Mouse (Mus musculus) c-Kit-negative CD71-positive TER-119-positive erythroid progenitor cells, embryonic 14.5 days (primary cell): ENCODE data around the gene Fam129a.

Source experiments
- DNase-seq: peaks from one replicate; pipeline ENCODE4 v3.0.0-alpha.2; 2013; ENCODE audit warnings: low read depth, low spot score

The Fam129a gene

DNA sequence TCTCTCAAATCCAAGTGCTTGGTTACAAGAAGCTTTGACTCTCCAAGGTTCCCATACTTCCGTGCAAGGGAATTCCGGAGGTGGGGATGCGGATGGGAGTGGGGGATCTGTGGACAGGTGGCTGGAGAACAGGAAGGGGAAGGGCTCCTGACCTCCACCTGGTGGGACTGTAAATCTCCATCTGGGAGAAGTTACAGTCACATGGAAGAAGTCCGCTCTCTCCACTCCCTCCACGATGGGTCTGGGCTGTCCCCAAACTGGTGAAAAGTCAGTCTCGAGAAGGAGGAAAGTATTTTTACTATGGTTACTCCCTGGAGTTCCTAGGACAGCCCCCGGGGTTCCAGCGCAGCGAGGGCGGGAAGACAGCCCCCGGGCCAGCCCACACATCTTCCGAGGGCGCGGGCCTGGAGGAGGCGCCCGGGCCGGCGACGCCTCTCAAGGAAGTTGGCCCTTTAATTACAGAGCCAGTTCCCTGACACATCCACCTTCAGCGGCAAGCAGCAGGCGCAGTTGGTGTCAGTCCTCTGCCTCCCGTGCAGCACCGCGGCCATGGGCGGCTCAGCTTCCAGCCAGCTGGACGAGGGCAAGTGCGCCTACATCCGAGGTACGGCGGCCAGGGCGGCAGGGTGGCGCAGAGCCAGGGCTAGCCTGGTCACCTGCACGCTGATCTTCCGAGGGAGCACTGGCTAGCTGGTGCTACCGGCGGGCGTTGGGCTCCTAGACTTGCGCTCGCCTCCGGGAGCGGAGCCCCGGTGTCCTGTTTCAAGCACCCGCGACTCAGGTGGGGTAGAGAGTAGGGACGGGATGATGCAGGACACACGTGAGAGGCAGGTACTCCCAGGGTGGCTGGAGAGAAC, at the start of gene Fam129a:
Gene Fam129a, plus strand, starts transcription at position 206 of the 857 bp plus-strand sequence.
- DNase-seq = no peak

DNA sequence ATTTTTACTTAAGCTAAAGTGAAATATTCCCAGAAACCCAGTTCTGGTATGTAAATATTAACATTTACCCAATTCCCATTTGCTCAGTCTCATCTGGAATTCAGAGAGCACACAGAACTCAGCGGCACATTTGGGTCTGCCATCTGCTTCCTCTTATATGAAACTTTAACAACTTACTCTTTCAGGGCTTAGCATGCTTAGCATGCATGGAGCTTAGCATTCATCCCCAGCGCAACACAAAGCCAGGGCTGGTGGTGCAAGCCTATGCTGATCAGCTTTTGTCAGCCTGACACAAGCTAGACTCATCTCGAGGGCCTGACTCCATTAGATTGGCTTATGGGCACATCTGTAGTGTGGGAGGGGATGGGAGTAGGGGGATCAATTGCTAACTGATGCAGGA, 44.3 kb upstream of the Fam129a start:
- DNase-seq = no peak

DNA sequence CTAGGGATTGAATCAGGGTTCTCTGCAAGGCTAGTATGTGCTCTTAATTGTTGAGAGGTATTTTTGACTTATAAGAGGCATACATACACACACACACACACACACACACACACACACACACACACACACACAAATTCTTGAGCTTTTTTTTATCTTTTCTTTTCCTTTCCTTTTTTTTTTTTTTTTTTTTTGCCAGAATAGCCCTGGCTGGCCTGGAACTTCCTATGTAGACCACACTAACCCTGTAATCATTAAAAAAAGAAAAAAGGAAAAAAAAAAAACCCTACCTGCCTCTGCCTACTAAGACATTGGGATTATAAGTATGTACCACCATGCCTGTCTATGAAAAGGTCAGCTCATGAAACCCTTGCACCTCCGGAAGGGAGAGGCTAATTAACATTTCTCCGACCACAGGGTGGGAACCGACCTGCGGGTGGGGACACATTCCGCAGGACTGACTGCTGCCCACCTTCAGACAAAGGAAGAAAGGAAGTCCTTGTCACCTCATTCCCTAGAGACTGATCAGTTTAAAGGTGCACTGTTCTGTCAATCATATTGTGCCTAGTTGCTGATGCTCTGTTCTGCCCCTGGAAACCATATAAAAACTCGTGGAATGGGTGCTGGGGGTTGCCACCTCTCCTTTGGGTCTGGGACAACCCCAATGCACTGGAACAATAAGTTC, 27.0 kb upstream of the Fam129a start:
- DNase-seq = no peak

DNA sequence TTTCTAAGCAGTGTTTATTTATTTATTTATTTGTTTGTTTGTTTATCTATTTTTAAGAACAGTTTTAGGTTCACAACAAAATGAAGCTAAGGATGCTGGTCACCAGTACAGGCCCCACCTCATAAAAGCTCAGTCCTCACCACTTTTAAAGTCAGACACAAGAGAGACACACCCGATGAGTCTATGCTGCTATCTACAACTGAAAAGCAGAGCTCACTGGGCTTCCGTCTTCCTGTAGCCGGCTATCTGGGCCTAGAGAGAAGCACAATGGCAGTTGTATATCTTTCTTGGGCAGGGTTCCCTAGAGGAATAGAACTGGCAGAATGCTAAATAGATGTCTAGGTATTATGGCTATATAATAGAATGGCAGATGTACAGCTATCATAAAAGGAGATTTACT, 26.4 kb upstream of the Fam129a start:
- no peak for DNase-seq

DNA sequence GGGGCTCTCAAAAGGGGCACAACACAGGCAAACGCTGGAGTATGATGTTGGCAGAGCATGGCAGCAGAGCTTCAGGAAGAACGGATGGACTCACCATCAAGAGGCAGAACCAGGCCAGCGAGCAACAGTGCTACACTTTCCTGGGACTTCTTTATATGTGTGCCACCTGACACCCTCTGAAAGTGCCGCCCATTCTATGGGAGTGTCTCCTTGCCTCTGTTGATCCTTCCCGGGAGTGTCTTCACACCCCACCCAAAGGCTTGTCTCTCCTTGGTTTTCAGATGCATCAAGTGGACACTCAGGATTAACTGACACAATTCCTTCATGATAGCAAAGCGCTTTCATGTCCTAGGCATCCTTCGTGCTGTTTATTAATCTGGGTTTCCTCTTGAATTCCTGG, 25.4 kb upstream of the Fam129a start:
- no peak for DNase-seq

DNA sequence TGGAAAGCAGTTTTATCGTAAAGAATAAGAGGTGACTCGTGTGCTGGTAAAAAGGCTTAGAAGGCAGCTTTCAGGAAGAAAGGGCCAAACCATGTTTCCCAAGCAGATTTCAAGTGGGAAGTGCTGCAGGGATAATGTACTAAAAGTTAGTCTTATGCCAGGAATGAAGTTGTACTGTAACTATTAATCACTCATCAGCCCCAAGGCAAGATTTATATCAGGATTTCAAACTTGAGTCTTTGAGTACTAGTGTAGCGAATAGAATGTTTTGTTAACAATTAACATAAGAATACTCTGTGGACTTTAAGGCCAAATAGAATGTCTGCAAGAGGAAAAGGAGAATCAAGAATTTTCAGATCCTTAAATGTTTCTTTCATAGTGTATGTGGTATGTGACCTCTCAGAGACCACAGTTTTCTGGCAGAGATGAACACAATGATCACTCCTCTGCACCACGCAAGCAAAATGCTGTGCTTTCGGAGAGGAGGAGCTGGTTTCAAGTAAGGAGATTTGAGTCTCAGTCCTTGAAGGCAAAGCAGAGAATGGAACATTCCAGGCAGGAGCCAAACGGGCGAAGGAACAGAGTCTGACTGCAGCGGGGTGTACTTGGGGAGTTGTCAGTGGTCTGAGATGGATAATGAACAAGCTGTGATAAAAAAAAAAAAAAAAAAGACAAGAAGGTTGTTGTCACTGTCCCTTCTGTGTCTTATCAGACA, 21.9 kb upstream of the Fam129a start:
- no peak for DNase-seq

DNA sequence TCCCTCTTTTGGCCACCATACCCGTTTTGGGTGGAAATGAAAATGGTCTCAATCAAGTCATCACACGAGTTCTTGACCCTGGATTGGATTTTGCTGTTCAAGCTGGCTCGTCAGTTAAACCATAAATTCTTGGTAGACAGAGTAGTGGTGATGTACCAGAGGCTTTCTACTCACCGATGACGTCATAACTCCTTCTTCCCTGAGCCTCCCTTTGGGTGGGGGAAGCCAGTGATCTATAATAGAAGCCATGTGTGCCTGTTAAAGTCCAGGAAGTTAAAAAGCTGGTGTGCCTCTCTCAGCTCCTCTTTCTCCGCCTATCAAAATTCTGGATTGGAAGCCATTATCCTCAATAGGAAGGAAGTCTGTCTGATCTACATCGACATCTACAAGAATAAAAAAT, 21.2 kb upstream of the Fam129a start:
- DNase-seq = no peak

DNA sequence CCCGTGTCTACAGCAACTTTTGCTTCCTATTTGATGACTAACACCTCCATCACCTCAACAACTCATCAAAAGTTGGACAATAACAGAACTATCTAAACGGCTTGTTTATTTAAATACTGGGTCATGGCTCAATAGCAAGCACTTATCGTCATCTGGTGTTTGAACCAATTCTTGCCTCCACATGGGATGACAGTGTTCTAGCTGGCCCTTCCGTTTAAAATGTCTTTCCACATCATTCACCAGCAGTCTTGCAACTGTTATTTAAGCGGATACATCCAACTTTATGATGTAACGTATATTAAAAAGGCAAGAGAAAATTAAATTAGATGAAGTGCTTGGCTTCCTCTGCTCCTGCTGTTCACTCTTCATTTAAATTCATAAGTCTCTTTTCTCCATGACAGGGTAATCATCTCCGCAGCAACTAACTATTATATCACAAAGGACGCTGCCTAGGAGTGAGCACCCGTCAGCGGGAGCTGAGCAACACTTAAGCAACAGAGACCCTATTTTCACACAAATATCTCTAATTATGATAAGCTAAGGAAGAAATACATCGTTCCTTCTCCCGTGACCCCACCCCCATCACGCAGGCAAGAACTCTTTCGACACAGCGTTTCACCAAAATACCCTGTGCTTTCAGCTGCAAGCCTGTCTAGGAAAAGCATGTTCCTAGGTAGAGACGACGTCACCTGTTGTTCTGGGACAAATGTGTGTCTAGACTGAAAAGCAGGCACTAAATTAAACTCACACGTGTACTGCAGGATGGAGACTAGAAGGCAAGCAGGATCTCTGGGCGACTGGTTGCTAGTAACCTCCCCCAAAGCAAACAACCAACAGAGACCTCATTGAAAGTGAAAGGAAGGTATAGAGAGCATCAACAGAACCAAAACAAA, 20.2 kb upstream of the Fam129a start:
- DNase-seq = no peak

DNA sequence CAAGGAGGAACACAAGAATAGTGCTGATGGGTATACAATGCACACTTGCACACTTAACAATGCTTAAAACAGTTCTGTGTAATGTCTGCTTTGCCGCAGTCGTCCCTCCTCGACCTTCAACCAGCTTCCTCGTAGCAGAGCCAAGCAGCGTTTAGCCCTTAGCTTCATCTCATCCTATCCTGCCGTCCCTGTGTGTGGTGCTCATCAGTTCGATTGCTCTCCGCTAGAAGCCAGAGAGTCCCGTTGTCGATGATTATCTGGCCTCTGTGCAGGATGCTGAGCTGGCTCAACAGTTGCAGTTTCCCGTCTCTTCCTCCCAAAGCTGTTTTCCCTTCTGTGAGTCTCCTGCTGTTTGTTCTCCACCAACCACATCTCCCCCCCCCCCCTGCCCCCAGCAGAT, 10.4 kb upstream of the Fam129a start:
- DNase-seq = no peak

DNA sequence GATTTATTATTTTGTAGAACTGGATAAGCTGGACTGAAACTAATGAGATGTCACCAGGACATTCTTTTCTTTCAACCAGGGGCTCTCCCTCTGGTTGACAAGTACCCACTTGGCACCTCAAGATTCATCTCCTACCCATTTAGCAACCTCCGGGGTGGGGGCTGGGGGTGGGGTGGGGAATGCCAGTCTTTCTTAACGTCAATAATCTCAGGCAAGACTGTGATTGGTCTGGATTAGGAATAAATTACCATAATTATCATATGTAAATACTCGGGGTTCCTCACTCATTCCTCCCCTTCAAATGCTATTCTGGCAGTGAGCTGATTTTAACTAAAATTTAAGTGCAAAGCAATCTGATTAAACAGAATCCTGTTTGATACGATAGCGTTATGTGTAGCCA, 7.6 kb upstream of the Fam129a start:
- no peak for DNase-seq

DNA sequence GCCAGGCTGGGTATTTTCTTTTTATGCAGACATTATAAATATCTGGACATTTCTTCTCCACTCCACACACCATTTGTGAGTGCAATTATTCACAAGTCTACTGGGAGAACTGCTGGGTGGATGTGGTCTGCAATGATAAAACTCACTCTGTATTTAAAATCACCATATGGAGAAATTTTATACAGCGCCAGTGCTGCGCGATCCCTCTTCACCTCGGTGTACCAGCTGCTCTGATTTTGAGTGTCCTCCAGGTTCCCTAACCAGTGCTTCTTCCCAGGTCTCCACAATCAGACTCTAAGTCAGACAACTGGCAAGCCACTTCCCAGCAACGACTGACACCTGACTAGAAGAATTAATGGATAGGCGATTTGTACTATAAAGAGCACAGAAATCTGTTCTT, 7.1 kb upstream of the Fam129a start:
- no peak for DNase-seq

DNA sequence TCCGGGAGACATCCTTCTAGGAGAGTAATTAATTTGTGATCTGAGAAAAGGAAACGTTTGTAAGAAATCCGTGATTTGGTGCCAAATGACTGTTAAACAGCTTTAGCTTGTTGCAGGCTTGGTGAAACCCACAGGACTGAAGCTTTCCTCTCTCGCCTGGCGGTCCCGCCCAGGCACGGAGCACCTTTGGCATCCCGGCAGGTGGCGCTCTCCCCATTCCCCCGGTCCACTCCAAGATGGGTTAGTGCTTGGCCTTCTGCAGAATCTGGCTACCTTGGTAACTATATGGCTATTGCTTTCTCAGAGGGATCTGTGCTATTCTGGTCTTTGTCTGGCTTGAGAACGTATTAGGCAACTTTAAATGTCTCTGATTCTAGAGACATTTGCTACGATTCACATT, 6.6 kb upstream of the Fam129a start:
- DNase-seq = no peak

DNA sequence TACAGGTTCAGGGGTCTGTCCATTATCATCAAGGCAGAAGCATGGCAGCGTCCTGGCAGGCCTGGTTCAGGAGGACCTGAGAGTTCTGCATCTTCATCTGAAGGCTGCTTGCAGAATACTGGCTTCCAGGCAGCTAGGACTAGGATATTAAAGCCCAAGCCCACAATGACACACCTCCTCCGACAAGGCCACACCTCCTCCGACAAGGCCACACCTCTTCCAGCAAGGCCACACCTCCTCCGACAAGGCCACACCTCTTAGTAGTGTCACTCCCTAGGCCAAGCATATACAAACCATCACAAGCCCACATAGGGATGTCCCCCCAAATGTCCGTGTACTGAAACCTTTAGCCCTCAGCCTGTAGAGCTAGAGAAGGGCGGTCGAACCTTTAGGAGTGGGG, 2.3 kb upstream of the Fam129a start:
- DNase-seq = no peak

DNA sequence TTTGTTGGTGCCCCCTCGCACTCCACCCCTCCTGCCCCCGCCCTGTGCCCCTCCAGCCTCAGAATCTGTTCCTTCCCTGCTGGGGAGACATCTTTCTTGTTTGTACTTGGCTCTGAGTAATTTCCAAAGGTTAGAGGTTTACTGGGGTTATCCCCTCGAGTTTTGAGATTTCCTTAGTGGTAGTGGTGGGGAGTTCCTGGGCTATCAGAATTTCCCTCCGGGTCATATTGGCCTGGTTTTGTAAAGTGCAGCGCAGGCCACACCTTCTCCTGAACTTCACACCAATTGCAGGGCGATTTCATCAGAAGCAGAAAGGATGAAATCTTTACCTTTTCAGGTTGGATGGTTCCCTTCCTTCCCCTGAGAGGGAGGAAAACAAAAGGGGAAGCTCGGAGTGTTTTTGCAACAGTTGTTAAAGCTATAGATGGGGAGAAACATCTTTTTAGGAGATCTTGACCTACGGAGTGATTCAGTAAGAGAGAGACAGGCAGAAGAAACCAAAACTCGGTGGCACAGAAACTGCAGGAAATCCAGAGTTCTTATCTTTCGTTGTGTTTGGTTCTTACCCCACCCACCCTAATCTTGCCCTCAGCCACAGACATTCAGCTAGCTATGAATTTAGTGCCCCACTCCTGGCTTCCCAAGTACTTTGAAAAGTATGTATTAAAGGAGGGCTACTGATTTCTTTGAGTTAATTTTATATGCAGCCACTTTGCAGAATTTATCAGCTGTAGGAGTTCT, 1.0 kb downstream of the Fam129a start:
- no peak for DNase-seq

DNA sequence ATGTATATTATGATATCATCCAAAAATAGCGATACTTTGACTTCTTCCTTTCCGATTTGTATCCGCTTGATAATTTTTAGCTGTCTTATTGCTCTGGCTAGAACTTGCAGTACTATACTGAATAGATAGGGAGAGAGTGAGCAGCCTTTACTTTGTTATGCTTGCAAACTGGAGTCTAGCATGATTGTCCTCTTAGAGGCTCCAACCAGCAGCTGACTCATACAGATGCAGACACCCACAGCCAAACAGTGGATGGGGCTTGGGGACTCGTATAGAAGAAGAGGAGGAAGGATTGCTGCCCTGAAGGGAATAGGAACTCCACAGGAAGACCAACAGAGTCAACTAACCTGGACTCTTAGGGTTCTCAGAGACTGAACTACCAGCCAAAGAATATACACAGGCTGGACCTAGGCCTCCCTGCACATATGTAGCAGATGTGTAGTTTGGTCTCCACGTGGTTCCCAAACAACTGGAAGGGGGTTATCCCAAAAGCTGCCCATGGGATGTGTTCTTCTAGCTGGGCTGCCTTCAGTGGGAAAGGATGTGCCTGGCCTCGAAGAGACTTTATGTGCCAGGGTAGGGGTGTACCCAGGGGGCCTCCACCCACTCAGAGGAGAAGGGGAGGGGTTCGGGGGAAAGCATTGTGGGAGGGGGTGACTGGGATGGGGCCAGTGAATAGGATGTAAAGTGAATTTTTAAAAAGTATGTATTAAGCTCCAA, 1.8 kb downstream of the Fam129a start:
- DNase-seq = no peak

DNA sequence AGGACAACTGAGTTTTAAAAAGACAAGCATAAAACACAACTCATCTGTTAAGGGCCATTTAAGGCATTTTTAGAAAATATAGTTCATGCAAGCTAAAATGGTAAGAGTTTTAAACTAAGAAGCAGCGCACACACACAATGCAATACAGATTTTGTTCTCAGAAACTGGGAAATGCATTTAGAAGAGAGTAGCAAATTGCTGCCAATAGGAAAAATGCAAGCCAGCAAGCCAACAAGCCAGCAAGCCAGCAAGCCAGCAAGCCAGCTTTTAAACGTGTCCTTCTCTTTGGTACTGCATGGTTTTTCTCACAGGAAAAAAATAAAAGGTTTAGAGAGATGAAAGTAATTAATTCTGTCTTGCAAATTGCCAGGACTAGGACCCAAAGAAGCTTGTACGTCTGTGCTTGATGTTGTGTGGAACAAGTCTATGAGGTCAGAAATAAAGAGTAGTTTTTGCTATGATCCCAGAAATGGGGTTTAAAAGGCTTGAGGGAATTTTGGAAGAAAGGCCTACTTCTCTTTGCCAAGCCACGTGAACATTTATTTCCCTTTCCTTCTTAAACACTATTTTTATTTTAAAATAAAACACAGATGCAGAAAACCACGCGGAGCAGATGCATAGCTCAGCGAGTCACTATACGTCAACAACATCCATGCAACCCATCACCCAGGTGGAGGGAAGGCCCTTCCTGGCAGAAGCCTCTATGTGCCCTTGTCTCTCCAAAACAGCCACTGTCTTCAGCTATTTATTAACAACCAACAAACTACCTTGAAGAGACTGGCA, 9.4 kb downstream of the Fam129a start:
- DNase-seq = no peak

DNA sequence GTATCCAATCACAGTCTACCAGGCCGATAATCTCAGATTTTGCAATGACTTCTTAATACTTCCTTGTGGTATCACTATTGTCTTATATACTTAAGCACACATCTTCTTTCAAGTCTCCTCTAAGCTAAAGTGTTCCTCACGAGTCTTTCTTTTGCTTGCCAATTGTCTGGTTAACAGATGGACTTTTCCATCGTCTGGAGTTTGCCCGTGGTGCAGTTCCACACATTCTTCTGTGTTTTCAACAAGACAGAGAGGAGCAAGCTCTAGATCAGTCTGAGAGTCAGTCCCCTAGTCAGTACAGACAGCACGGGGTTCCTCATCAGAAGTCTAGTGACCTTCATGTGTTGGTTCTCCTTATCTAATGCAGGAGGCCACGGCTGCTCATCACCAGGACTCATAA, 10.5 kb downstream of the Fam129a start:
- no peak for DNase-seq

DNA sequence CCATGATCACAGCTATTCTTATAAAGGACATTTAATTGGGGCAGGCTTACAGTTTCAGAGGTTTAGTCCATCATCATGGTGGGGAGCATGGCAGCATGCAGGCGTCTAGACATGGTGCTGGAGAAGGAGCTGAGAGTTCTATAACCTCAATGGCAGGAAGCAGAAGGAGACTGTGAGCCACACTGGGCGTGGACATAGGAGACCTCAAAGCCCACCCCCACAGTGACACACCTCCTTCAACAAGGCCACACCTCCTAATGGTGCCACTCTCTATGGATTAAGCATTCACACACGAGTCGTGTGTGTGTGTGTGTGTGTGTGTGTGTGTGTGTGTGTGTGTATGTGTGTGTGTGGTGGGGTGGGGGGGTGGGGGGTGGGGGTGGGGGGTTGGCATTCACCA, 11.0 kb downstream of the Fam129a start:
- no peak for DNase-seq

DNA sequence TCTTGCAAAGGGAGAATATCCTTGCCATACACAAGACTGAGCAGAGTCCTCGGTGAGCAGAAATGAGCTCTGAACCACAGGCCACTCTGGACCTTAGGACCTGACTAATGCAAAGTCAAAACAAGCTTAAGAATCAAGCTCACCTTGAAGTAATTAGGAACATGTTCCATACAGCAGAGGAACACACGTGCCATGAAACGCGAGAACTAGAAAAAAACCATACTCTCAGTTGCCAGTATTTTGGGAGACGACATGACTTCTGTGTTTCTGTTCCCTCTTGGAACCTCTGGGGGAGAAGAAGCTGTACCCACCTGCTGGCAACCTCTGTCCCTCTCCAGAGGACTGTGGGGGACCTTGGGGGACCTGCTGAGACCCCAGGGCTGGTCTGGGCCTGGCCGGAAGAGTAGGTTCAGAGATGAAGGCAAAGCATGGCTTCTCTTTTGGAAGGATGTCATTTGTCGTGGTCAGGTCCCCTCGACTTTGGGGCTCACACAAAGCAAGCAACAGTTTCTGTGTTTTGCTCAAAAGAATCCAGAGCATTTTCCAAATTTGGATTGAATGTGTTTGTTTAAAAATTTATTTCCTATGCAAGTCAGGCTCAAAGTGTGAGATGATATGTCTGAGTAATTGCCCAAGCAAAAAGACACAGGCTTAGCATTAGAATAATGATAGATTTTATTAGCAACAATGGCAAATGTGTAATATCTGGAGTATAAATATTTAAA, 12.6 kb downstream of the Fam129a start:
- DNase-seq = no peak
